Mouse (Mus musculus) gastrocnemius, adult 2 months (tissue): ENCODE measurements around the gene Elane. TPM values are rescaled to one million over a fixed set of nuclear protein-coding genes. Genes with fewer than 3 reads are reported as not detected.
A peak's percentile ranks its signal among the peaks of the same experiment; 100 is the strongest.

Experiments
- DNase-seq: peaks from one replicate; pipeline ENCODE4 v3.0.0; 2022
- H3K27ac ChIP-seq: fragments of 200-600 bp; 2 replicates; pipeline ENCODE4 v1.8.1; 2022; ENCODE audit warnings: mild to moderate bottlenecking
- H3K4me3 ChIP-seq: fragments of 200-600 bp; 2 replicates; pipeline ENCODE4 v1.8.1; 2022; ENCODE audit warnings: mild to moderate bottlenecking, moderate library complexity
- CTCF ChIP-seq: fragments of 200-600 bp; IDR thresholded peaks from 2 replicates; pipeline ENCODE4 v1.8.1; 2022; ENCODE audit warnings: antibody characterized with exemption, mild to moderate bottlenecking, moderate library complexity
- intact Hi-C: fragments of 180-260 bp; cut with DNase I; formaldehyde crosslinking; loops from one replicate; pipeline ENCODE4 v1.15.1; 2025
- total RNA-seq, 2 experiments: library from RNA; stranded (reverse); gene quantifications; 2 replicates each; pipeline ENCODE4 v1.2.3; 2021

The Elane gene
- total RNA-seq, 2 experiments from 2014 or later: not detected

- DNase-seq: no peak
- Histone ChIP-seq H3K27ac (peak overlapping the region; percentile 94), H3K4me3 (peak overlapping the region; percentile 91)
- no peak for TF ChIP-seq CTCF
- intact Hi-C loops: loop anchor here (1.0 to 2.0 kb wide), 4 partner anchors 32 to 92 kb away; no protein-coding TSS in a partner anchor
These were observed 39.9 kb downstream of the Elane start for GRCm38 (mm10) chr10:79925785-79926490.

GRCm38 (mm10) chr10:79926491-79927323 is 40.7 kb downstream of the Elane start, which contains the start of gene Arid3a:
Arid3a (plus strand) TSS chr10:79927043.
- Histone ChIP-seq H3K27ac (peak within 1 kb of the TSS; percentile 94), H3K4me3 (peak within 1 kb of the TSS; percentile 91)
- intact Hi-C loops: no loop called here
- DNase-seq: peak; percentile 91
- no peak for TF ChIP-seq CTCF

- TF ChIP-seq CTCF: peak; percentile 29
- Histone ChIP-seq H3K27ac (peak overlapping the region; percentile 94), H3K4me3 (peak overlapping the region; percentile 91)
- DNase-seq: peak; percentile 65
- intact Hi-C loops: no loop called here
These were observed 41.4 kb downstream of the Elane start for GRCm38 (mm10) chr10:79927324-79928029.

- H3K4me3 ChIP-seq: peak overlapping the region; percentile 91
- peak; percentile 34 for DNase-seq
- intact Hi-C loops: no loop called here
- TF ChIP-seq CTCF: no peak
- H3K27ac ChIP-seq: peak overlapping the region; percentile 94
These were observed 42.1 kb downstream of the Elane start for GRCm38 (mm10) chr10:79928030-79928694.

- Histone ChIP-seq H3K27ac (no peak overlapping the region), H3K4me3 (peak overlapping the region; percentile 11; the same call in 1 of the 2 replicates)
- no peak for TF ChIP-seq CTCF
- DNase-seq: no peak
- intact Hi-C loops: no loop called here
These were observed 43.1 kb downstream of the Elane start for GRCm38 (mm10) chr10:79928907-79929701.

- intact Hi-C loops: no loop called here
- Histone ChIP-seq H3K27ac (no peak overlapping the region), H3K4me3 (no peak overlapping the region)
- TF ChIP-seq CTCF: no peak
- DNase-seq: no peak
These were observed 44.1 kb downstream of the Elane start for GRCm38 (mm10) chr10:79929967-79930825.

- intact Hi-C loops: no loop called here
- no peak for TF ChIP-seq CTCF
- no peak overlapping the region for H3K4me3 ChIP-seq
- no peak overlapping the region for H3K27ac ChIP-seq
- DNase-seq: no peak
These were observed 44.8 kb downstream of the Elane start for GRCm38 (mm10) chr10:79930826-79931186.

- no peak overlapping the region for H3K4me3 ChIP-seq
- no peak for TF ChIP-seq CTCF
- DNase-seq: no peak
- H3K27ac ChIP-seq: peak overlapping the region; percentile 77; the same call in 1 of the 2 replicates
- intact Hi-C loops: no loop called here
These were observed 45.8 kb downstream of the Elane start for GRCm38 (mm10) chr10:79931797-79932196.

- TF ChIP-seq CTCF: no peak
- peak overlapping the region; percentile 1; the same call in 1 of the 2 replicates for H3K4me3 ChIP-seq
- peak overlapping the region; percentile 77 for H3K27ac ChIP-seq
- intact Hi-C loops: no loop called here
- DNase-seq: peak; percentile 88
These were observed 46.7 kb downstream of the Elane start for GRCm38 (mm10) chr10:79932736-79933135.

GRCm38 (mm10) chr10:79933145-79933679 is 47.2 kb downstream of the Elane start:
- peak; percentile 52 for DNase-seq
- Histone ChIP-seq H3K4me3 (peak overlapping the region; percentile 1; the same call in 1 of the 2 replicates), H3K27ac (peak overlapping the region; percentile 77)
- TF ChIP-seq CTCF: no peak
- intact Hi-C loops: no loop called here
